9 mouse cellular contexts compared by ENCODE assay signal in the genomic region with DNA sequence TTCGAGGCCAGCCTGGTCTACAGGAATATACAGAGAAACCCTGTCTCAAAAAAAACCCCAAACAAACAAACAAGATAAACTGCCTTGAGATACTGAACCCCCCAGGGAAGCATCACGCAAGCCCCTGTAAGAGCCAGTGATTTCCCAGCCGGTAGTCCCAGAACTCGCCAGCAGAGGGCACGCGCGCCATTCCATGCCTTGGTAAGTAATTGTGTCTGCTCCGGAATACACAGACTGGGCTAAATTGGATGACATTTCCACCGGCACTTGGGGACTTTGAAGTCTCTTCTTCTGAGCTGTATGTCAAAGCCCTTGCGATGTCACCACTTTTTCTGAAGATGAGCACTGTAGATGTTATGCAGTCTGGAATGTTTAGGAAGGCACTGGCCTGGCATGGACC. TPM values are rescaled to one million over a fixed set of nuclear protein-coding genes. Genes with fewer than 3 reads are reported as not detected.
DNase-seq lines count a peak whose midpoint lies in the region; ATAC-seq and TF ChIP-seq lines count a peak whose summit lies in the region.
"Had no signal": no experiment of that assay in that cellular context is flagged by ENCODE, and none has a peak within 500 bp of the region (broad histone marks: within the 10 kb centered on the region; RNA-seq: fewer than 3 reads in every experiment).

No protein-coding gene starts in this region.

- no peaks in the 10 kb centered on the region for H3K79me3 ChIP-seq in C2C12 (ENCODE audit: low read depth)

- no peak overlapping the region for H3K4me2 ChIP-seq in heart, embryonic 12.5 days
- H3K4me2 ChIP-seq in liver, embryonic 15.5 days, result 0 out of 2 replicates have a peak overlapping the region, but pooled peaks have one; percentile 9
- no peak overlapping the region for H3K4me2 ChIP-seq in neural tube, embryonic 12.5 days (replicated peaks)
- H3K4me2 ChIP-seq in stomach, embryonic 16.5 days (ENCODE audit: low read depth, low read length), result no peak overlapping the region
- H3K4me2 ChIP-seq: embryonic facial prominence, embryonic 12.5 days had no signal

- WGBS in bone marrow, adult 2 months, result 0% methylated on average over 10 of the region's 10 CpGs
- 1% methylated on average over 10 of the region's 10 CpGs for WGBS in heart, embryonic 12.5 days
- WGBS in liver, embryonic 15.5 days (ENCODE audit: insufficient replicate concordance), result under 1% methylated on average over 10 of the region's 10 CpGs
- 1% methylated on average over 10 of the region's 10 CpGs for WGBS in neural tube, embryonic 12.5 days
- under 1% methylated on average over 10 of the region's 10 CpGs for WGBS in stomach, embryonic 16.5 days

- no peak overlapping the region for H3K27ac ChIP-seq in bone marrow, adult 2 months (ENCODE audit: control insufficient read depth, insufficient read depth, low read depth, low read length, poor library complexity)
- no peak overlapping the region for H3K27ac ChIP-seq in embryonic fibroblast, embryonic 13.5 days (ENCODE audit: insufficient read depth, low read length)
- no peak overlapping the region for H3K27ac ChIP-seq in heart, embryonic 12.5 days (ENCODE audit: poor library complexity, severe bottlenecking)
- no peak overlapping the region for H3K27ac ChIP-seq in liver, embryonic 15.5 days (replicated peaks)
- no peak overlapping the region for H3K27ac ChIP-seq in neural tube, embryonic 12.5 days
- H3K27ac ChIP-seq in stomach, embryonic 16.5 days (ENCODE audit: low read length), result no peak overlapping the region
- H3K27ac ChIP-seq: embryonic facial prominence, embryonic 12.5 days had no signal

- ATAC-seq in heart, embryonic 12.5 days (ENCODE audit: insufficient number of reproducible peaks, low FRiP score), result 0 out of 2 replicates have a peak, but pooled peaks have one; percentile 5
- ATAC-seq in liver, embryonic 15.5 days (ENCODE audit: insufficient read depth), result no peak
- 0 out of 2 replicates have a peak, but pooled peaks have one; percentile 19 for ATAC-seq in neural tube, embryonic 12.5 days (ENCODE audit: low FRiP score, low read depth)
- ATAC-seq in stomach, embryonic 16.5 days (ENCODE audit: insufficient read depth, low FRiP score), result peak; percentile 48; the same call in 1 of the 2 replicates

- no peak overlapping the region for H3K4me3 ChIP-seq in C2C12 (ENCODE audit: insufficient read depth, poor library complexity, severe bottlenecking)
- no peak overlapping the region for H3K4me3 ChIP-seq in bone marrow, adult 2 months (replicated peaks; ENCODE audit: control insufficient read depth, low read depth, low read length)
- H3K4me3 ChIP-seq in embryonic fibroblast, embryonic 13.5 days (ENCODE audit: insufficient read depth, low read length), result no peak overlapping the region
- no peak overlapping the region for H3K4me3 ChIP-seq in heart, embryonic 12.5 days
- H3K4me3 ChIP-seq in liver, embryonic 15.5 days (replicated peaks), result no peak overlapping the region
- H3K4me3 ChIP-seq in neural tube, embryonic 12.5 days, result no peak overlapping the region
- H3K4me3 ChIP-seq in stomach, embryonic 16.5 days (replicated peaks; ENCODE audit: low read length), result no peak overlapping the region
- H3K4me3 ChIP-seq: embryonic facial prominence, embryonic 12.5 days had no signal

- TF ChIP-seq CTCF in C2C12 (IDR thresholded peaks at IDR 0.05; ENCODE audit: control insufficient read depth, insufficient read depth, insufficient read length), result peak; percentile 80
- peak; percentile 91 for TF ChIP-seq CTCF in bone marrow, adult 2 months (IDR thresholded peaks at IDR 0.05; ENCODE audit: control insufficient read depth, insufficient read depth, low read length)
- TF ChIP-seq CTCF in embryonic fibroblast, embryonic 13.5 days (IDR thresholded peaks at IDR 0.05; ENCODE audit: borderline replicate concordance, insufficient read depth, low read length), result peak; percentile 83

- no peak overlapping the region for H3K9ac ChIP-seq in heart, embryonic 12.5 days
- H3K9ac ChIP-seq in liver, embryonic 15.5 days, result no peak overlapping the region
- no peak overlapping the region for H3K9ac ChIP-seq in neural tube, embryonic 12.5 days
- 0 out of 2 replicates have a peak overlapping the region, but pooled peaks have one; percentile 13 for H3K9ac ChIP-seq in stomach, embryonic 16.5 days (ENCODE audit: low read length)
- H3K9ac ChIP-seq: embryonic facial prominence, embryonic 12.5 days had no signal

- peaks cover 4% of the 10 kb centered on the region; the same call in 1 of the 2 replicates for H3K9me3 ChIP-seq in heart, embryonic 12.5 days (replicated peaks)
- no peaks in the 10 kb centered on the region for H3K9me3 ChIP-seq in liver, embryonic 15.5 days (replicated peaks)
- no peaks in the 10 kb centered on the region for H3K9me3 ChIP-seq in neural tube, embryonic 12.5 days
- no peaks in the 10 kb centered on the region for H3K9me3 ChIP-seq in stomach, embryonic 16.5 days (replicated peaks; ENCODE audit: control insufficient read depth, low read length)
- H3K9me3 ChIP-seq: embryonic facial prominence, embryonic 12.5 days had no signal

- TF ChIP-seq POLR2A in bone marrow, adult 2 months (IDR thresholded peaks at IDR 0.05; ENCODE audit: borderline replicate concordance, control insufficient read depth, low read depth, low read length), result no peak
- TF ChIP-seq POLR2A in embryonic fibroblast, embryonic 13.5 days (IDR thresholded peaks at IDR 0.05; ENCODE audit: low read depth, low read length), result no peak

- peaks cover 3% of the 10 kb centered on the region; the same call in 1 of the 2 replicates for H3K4me1 ChIP-seq in bone marrow, adult 2 months (ENCODE audit: control insufficient read depth, insufficient read depth, low read length)
- H3K4me1 ChIP-seq in embryonic fibroblast, embryonic 13.5 days (ENCODE audit: control insufficient read depth, insufficient read depth, low read length), result peaks cover 13% of the 10 kb centered on the region; the same call in 1 of the 2 replicates
- H3K4me1 ChIP-seq in heart, embryonic 12.5 days (replicated peaks), result peaks cover 29% of the 10 kb centered on the region
- H3K4me1 ChIP-seq in liver, embryonic 15.5 days (replicated peaks), result peaks cover 44% of the 10 kb centered on the region
- H3K4me1 ChIP-seq in neural tube, embryonic 12.5 days, result no peaks in the 10 kb centered on the region
- H3K4me1 ChIP-seq in stomach, embryonic 16.5 days (ENCODE audit: control insufficient read depth, insufficient read depth, low read length), result 0 out of 2 replicates have a peak, but pooled peaks cover 3% of the 10 kb centered on the region
- H3K4me1 ChIP-seq: embryonic facial prominence, embryonic 12.5 days had no signal

- no peaks in the 10 kb centered on the region for H3K79me2 ChIP-seq in C2C12 (ENCODE audit: control insufficient read depth, insufficient read depth)

- no peaks in the 10 kb centered on the region for H3K27me3 ChIP-seq in C2C12 (ENCODE audit: control insufficient read depth, insufficient read depth, insufficient read length)
- no peaks in the 10 kb centered on the region for H3K27me3 ChIP-seq in heart, embryonic 12.5 days (replicated peaks)
- no peaks in the 10 kb centered on the region for H3K27me3 ChIP-seq in liver, embryonic 15.5 days
- H3K27me3 ChIP-seq in neural tube, embryonic 12.5 days (replicated peaks), result no peaks in the 10 kb centered on the region
- no peaks in the 10 kb centered on the region for H3K27me3 ChIP-seq in stomach, embryonic 16.5 days (ENCODE audit: control insufficient read depth, insufficient read depth, low read length)
- H3K27me3 ChIP-seq: embryonic facial prominence, embryonic 12.5 days had no signal

- no peak overlapping the region for H3ac ChIP-seq in C2C12 (ENCODE audit: control insufficient read depth, insufficient read length, low read depth)

- H3K36me3 ChIP-seq in C2C12 (ENCODE audit: control insufficient read depth, insufficient read depth), result peaks cover 6% of the 10 kb centered on the region
- H3K36me3 ChIP-seq in heart, embryonic 12.5 days, result peaks cover 56% of the 10 kb centered on the region
- peaks cover 29% of the 10 kb centered on the region for H3K36me3 ChIP-seq in liver, embryonic 15.5 days (replicated peaks)
- peaks cover 39% of the 10 kb centered on the region for H3K36me3 ChIP-seq in neural tube, embryonic 12.5 days
- H3K36me3 ChIP-seq in stomach, embryonic 16.5 days (ENCODE audit: control insufficient read depth, insufficient read depth, low read length), result peaks cover 6% of the 10 kb centered on the region; the same call in 1 of the 2 replicates

- DNase-seq in kidney, postnatal 14 days, result peak; percentile 93

RNA-seq across cellular contexts. Expression of gene Rcn3, which starts 12.2 kb away (rescaled TPM):
- 166 TPM for polyA plus RNA-seq in C2C12 (2012; fragmentation: generic; extraction: Trizol)
- polyA plus RNA-seq in bone marrow, adult 2 months (2011; ENCODE audit: insufficient read depth, insufficient read length, low replicate concordance, missing spikeins), result 10.6 and 16.0 TPM in 2 replicates
- polyA plus RNA-seq in embryonic fibroblast, embryonic 13.5 days (2011; ENCODE audit: insufficient read length, low read depth, missing spikeins), result 439 and 601 TPM in 2 replicates
- polyA plus RNA-seq in heart, embryonic 12.5 days (2016; fragmentation: Nextera tagmentation; extraction: Ambion mirVana), result 290 and 291 TPM in 2 replicates
- 26.3 and 26.6 TPM in 2 replicates for polyA plus RNA-seq in liver, embryonic 15.5 days (2015; fragmentation: Nextera tagmentation; extraction: Ambion mirVana)
- 125 and 139 TPM in 2 replicates for polyA plus RNA-seq in neural tube, embryonic 12.5 days (2016; fragmentation: Nextera tagmentation; extraction: Ambion mirVana)
- polyA plus RNA-seq in stomach, embryonic 16.5 days (2015; fragmentation: Nextera tagmentation; extraction: Ambion mirVana), result 388 and 395 TPM in 2 replicates

RNA-seq across cellular contexts. Expression of gene Prrg2, which starts 17.4 kb away (rescaled TPM):
- 14.0 TPM for polyA plus RNA-seq in C2C12 (2012; fragmentation: generic; extraction: Trizol)
- 13.8 and 18.2 TPM in 2 replicates for polyA plus RNA-seq in bone marrow, adult 2 months (2011; ENCODE audit: insufficient read depth, insufficient read length, low replicate concordance, missing spikeins)
- polyA plus RNA-seq in embryonic fibroblast, embryonic 13.5 days (2011; ENCODE audit: insufficient read length, low read depth, missing spikeins), result 15.1 and 17.5 TPM in 2 replicates
- polyA plus RNA-seq in heart, embryonic 12.5 days (2016; fragmentation: Nextera tagmentation; extraction: Ambion mirVana), result 13.6 and 14.0 TPM in 2 replicates
- polyA plus RNA-seq in liver, embryonic 15.5 days (2015; fragmentation: Nextera tagmentation; extraction: Ambion mirVana), result 8.5 and 9.0 TPM in 2 replicates
- 15.2 and 17.9 TPM in 2 replicates for polyA plus RNA-seq in neural tube, embryonic 12.5 days (2016; fragmentation: Nextera tagmentation; extraction: Ambion mirVana)
- polyA plus RNA-seq in stomach, embryonic 16.5 days (2015; fragmentation: Nextera tagmentation; extraction: Ambion mirVana), result 24.7 and 27.4 TPM in 2 replicates

RNA-seq across cellular contexts. Expression of gene Nosip, which starts 17.6 kb away (rescaled TPM):
- polyA plus RNA-seq in C2C12 (2012; fragmentation: generic; extraction: Trizol), result 66.6 TPM
- 31.8 and 44.8 TPM in 2 replicates for polyA plus RNA-seq in bone marrow, adult 2 months (2011; ENCODE audit: insufficient read depth, insufficient read length, low replicate concordance, missing spikeins)
- polyA plus RNA-seq in embryonic fibroblast, embryonic 13.5 days (2011; ENCODE audit: insufficient read length, low read depth, missing spikeins), result 33.0 and 38.0 TPM in 2 replicates
- polyA plus RNA-seq in heart, embryonic 12.5 days (2016; fragmentation: Nextera tagmentation; extraction: Ambion mirVana), result 43.3 and 45.7 TPM in 2 replicates
- polyA plus RNA-seq in liver, embryonic 15.5 days (2015; fragmentation: Nextera tagmentation; extraction: Ambion mirVana), result 25.9 and 27.4 TPM in 2 replicates
- 56.5 and 63.0 TPM in 2 replicates for polyA plus RNA-seq in neural tube, embryonic 12.5 days (2016; fragmentation: Nextera tagmentation; extraction: Ambion mirVana)
- 55.7 TPM in 2 replicates for polyA plus RNA-seq in stomach, embryonic 16.5 days (2015; fragmentation: Nextera tagmentation; extraction: Ambion mirVana)

RNA-seq across cellular contexts. Expression of gene Fcgrt, which starts 23.8 kb away (rescaled TPM):
- 30.7 TPM for polyA plus RNA-seq in C2C12 (2012; fragmentation: generic; extraction: Trizol)
- polyA plus RNA-seq in bone marrow, adult 2 months (2011; ENCODE audit: insufficient read depth, insufficient read length, low replicate concordance, missing spikeins), result 13.9 and 19.1 TPM in 2 replicates
- 41.5 and 64.3 TPM in 2 replicates for polyA plus RNA-seq in embryonic fibroblast, embryonic 13.5 days (2011; ENCODE audit: insufficient read length, low read depth, missing spikeins)
- polyA plus RNA-seq in heart, embryonic 12.5 days (2016; fragmentation: Nextera tagmentation; extraction: Ambion mirVana), result 28.1 and 28.3 TPM in 2 replicates
- 43.6 and 51.2 TPM in 2 replicates for polyA plus RNA-seq in liver, embryonic 15.5 days (2015; fragmentation: Nextera tagmentation; extraction: Ambion mirVana)
- polyA plus RNA-seq in neural tube, embryonic 12.5 days (2016; fragmentation: Nextera tagmentation; extraction: Ambion mirVana), result 14.1 and 15.7 TPM in 2 replicates
- 138 and 149 TPM in 2 replicates for polyA plus RNA-seq in stomach, embryonic 16.5 days (2015; fragmentation: Nextera tagmentation; extraction: Ambion mirVana)

RNA-seq across cellular contexts. Expression of gene Prr12, which starts 27.2 kb away (rescaled TPM):
- polyA plus RNA-seq in C2C12 (2012; fragmentation: generic; extraction: Trizol), result 14.2 TPM
- polyA plus RNA-seq in bone marrow, adult 2 months (2011; ENCODE audit: insufficient read depth, insufficient read length, low replicate concordance, missing spikeins), result 8.6 and 14.3 TPM in 2 replicates
- 15.4 and 16.9 TPM in 2 replicates for polyA plus RNA-seq in embryonic fibroblast, embryonic 13.5 days (2011; ENCODE audit: insufficient read length, low read depth, missing spikeins)
- 7.1 and 7.2 TPM in 2 replicates for polyA plus RNA-seq in heart, embryonic 12.5 days (2016; fragmentation: Nextera tagmentation; extraction: Ambion mirVana)
- polyA plus RNA-seq in liver, embryonic 15.5 days (2015; fragmentation: Nextera tagmentation; extraction: Ambion mirVana), result 2.1 and 2.3 TPM in 2 replicates
- 11.8 and 14.0 TPM in 2 replicates for polyA plus RNA-seq in neural tube, embryonic 12.5 days (2016; fragmentation: Nextera tagmentation; extraction: Ambion mirVana)
- 8.3 and 8.7 TPM in 2 replicates for polyA plus RNA-seq in stomach, embryonic 16.5 days (2015; fragmentation: Nextera tagmentation; extraction: Ambion mirVana)
